In the genomic region with DNA sequence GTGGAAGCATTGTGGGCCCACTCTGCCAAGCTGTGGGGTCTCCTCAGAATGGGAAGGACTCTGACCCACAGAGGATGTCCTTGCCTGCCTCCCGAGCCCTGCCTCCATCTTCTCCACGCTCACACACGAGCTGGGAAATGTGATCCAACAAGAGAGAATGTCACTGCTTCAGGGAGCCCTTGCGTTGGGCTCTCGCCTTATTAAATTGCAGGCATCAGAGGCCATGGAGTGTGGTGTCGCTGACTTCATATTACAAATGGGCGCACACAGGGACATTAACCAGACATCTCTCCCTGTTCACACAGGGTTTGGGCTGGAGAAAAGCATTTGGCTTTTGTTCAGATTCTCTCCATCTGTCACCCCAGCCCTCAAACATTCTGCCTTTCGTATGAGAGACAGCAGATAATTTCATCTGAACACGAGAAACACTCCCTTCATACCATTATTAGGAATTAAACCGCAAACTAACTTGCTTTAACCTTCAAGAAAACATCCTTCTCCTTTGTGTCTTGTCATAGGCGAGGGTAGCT, we compare ENCODE assay signal across 21 mouse cellular contexts.
DNase-seq lines count a peak whose midpoint lies in the region; ATAC-seq and TF ChIP-seq lines count a peak whose summit lies in the region.
"Had no signal": no experiment of that assay in that cellular context is flagged by ENCODE, and none has a peak within 500 bp of the region (broad histone marks: within the 10 kb centered on the region; RNA-seq: fewer than 3 reads in every experiment).

No protein-coding gene starts in this region.

- H3K4me3 ChIP-seq in cerebellum, adult 2 months (replicated peaks; ENCODE audit: insufficient read depth, low read depth, low read length): no peak overlapping the region
- H3K4me3 ChIP-seq in hindbrain, embryonic 14.5 days (replicated peaks; ENCODE audit: low read length): no peak overlapping the region
- H3K4me3 ChIP-seq: limb, embryonic 15.5 days; liver, embryonic 15.5 days; midbrain, embryonic 12.5 days; neural tube, embryonic 12.5 days had no signal

- H3K9me3 ChIP-seq in hindbrain, embryonic 14.5 days (ENCODE audit: control insufficient read depth, low read length): no peaks in the 10 kb centered on the region
- H3K9me3 ChIP-seq: limb, embryonic 15.5 days; liver, embryonic 15.5 days; midbrain, embryonic 12.5 days; neural tube, embryonic 12.5 days had no signal

- peaks cover 19% of the 10 kb centered on the region for H3K4me1 ChIP-seq in cerebellum, adult 2 months (ENCODE audit: control insufficient read depth, insufficient read depth, low read length)
- H3K4me1 ChIP-seq in hindbrain, embryonic 14.5 days (replicated peaks; ENCODE audit: control insufficient read depth, insufficient read depth, low read length): no peaks in the 10 kb centered on the region
- H3K4me1 ChIP-seq: liver, embryonic 15.5 days; midbrain, embryonic 12.5 days; neural tube, embryonic 12.5 days had no signal

- WGBS in cerebellum, adult 2 months: 36% methylated on average over 11 of the region's 11 CpGs
- WGBS in hindbrain, embryonic 14.5 days: 76% methylated on average over 11 of the region's 11 CpGs

- no peaks in the 10 kb centered on the region for H3K27me3 ChIP-seq in cerebellum, adult 2 months (ENCODE audit: control insufficient read depth, insufficient read depth, low read length)
- no peaks in the 10 kb centered on the region for H3K27me3 ChIP-seq in hindbrain, embryonic 14.5 days (ENCODE audit: control insufficient read depth, insufficient read depth, low read length)
- H3K27me3 ChIP-seq: limb, embryonic 15.5 days; liver, embryonic 15.5 days; midbrain, embryonic 12.5 days; neural tube, embryonic 12.5 days had no signal

- H3K36me3 ChIP-seq in hindbrain, embryonic 14.5 days (replicated peaks; ENCODE audit: control insufficient read depth, insufficient read depth): no peaks in the 10 kb centered on the region
- H3K36me3 ChIP-seq: limb, embryonic 15.5 days; liver, embryonic 15.5 days; midbrain, embryonic 12.5 days; neural tube, embryonic 12.5 days had no signal

- no peak overlapping the region for H3K27ac ChIP-seq in cerebellum, adult 2 months (ENCODE audit: insufficient read depth, low read length)
- H3K27ac ChIP-seq in hindbrain, embryonic 14.5 days: no peak overlapping the region
- H3K27ac ChIP-seq: limb, embryonic 15.5 days; liver, embryonic 15.5 days; midbrain, embryonic 12.5 days; neural tube, embryonic 12.5 days had no signal

- H3K9ac ChIP-seq in hindbrain, embryonic 14.5 days: no peak overlapping the region
- H3K9ac ChIP-seq: limb, embryonic 15.5 days; liver, embryonic 15.5 days; midbrain, embryonic 12.5 days; neural tube, embryonic 12.5 days had no signal

- no peak overlapping the region for H3K4me2 ChIP-seq in hindbrain, embryonic 14.5 days (replicated peaks)
- H3K4me2 ChIP-seq: limb, embryonic 15.5 days; liver, embryonic 15.5 days; midbrain, embryonic 12.5 days; neural tube, embryonic 12.5 days had no signal

- no peak for ATAC-seq in hindbrain, embryonic 14.5 days (ENCODE audit: low FRiP score)
- ATAC-seq: hindbrain, embryonic 16.5 days; intestine, postnatal 0 days; lung, postnatal 0 days had no signal

- DNase-seq in layer of hippocampus, adult 11-12 months (ENCODE audit: low spot score): peak; percentile 45
- DNase-seq in layer of hippocampus, postnatal 10 days (ENCODE audit: low spot score in 2 of 2): no peak
- peak; percentile 12 to 43 for DNase-seq in cerebellum, adult 2 months
- peak; percentile 16 to 31 for DNase-seq in cerebellum, postnatal 25 days
- DNase-seq in skeletal muscle tissue, adult 2 months (ENCODE audit: low read depth, low spot score): peak; percentile 40
- DNase-seq in testis, postnatal 10 days (ENCODE audit: low spot score): no peak
- no peak for DNase-seq in hindbrain, embryonic 14.5 days (ENCODE audit: low spot score)
- DNase-seq: adrenal gland, adult 2 months; gastrocnemius, postnatal 10 days; heart, adult 18-20 months; heart, postnatal 36 days; kidney, postnatal 10 days; right cerebral cortex, adult 18-20 months; thymus, postnatal 36 days had no signal

- TF ChIP-seq POLR2A in cerebellum, adult 2 months (IDR thresholded peaks at IDR 0.05; ENCODE audit: borderline replicate concordance, insufficient read depth, low read length): no peak

- no peak for TF ChIP-seq CTCF in cerebellum, adult 2 months (IDR thresholded peaks at IDR 0.05; ENCODE audit: borderline replicate concordance, insufficient read depth, low read depth, low read length)

Comparison
In these comparisons a context has a peak if more than half of its experiments do, and no peak if none do; other contexts are left out.
1. DNase-seq: peak in layer of hippocampus, adult 11-12 months (single experiment), cerebellum, adult 2 months (2 of 2), cerebellum, postnatal 25 days (2 of 2) and skeletal muscle tissue, adult 2 months (single experiment); none in layer of hippocampus, postnatal 10 days (0 of 2), testis, postnatal 10 days (single experiment) and hindbrain, embryonic 14.5 days (single experiment).